Mouse (Mus musculus) cortical plate, adult 2 months (tissue): ENCODE data around the gene Crnn.

Source experiments
- CTCF ChIP-seq: fragments of 200-500 bp; IDR thresholded peaks from 2 replicates; pipeline ENCODE4 v1.5.1; 2011; ENCODE audit warnings: mild to moderate bottlenecking, control low read depth, low read length; ENCODE audit not compliant: insufficient read depth; ENCODE audit errors: extremely low read depth
- POLR2A ChIP-seq: fragments of 200-500 bp; IDR thresholded peaks from 2 replicates; pipeline ENCODE4 v1.6.1; 2011; ENCODE audit warnings: mild to moderate bottlenecking, low read length, control low read depth; ENCODE audit not compliant: insufficient read depth; ENCODE audit errors: extremely low read depth

DNA sequence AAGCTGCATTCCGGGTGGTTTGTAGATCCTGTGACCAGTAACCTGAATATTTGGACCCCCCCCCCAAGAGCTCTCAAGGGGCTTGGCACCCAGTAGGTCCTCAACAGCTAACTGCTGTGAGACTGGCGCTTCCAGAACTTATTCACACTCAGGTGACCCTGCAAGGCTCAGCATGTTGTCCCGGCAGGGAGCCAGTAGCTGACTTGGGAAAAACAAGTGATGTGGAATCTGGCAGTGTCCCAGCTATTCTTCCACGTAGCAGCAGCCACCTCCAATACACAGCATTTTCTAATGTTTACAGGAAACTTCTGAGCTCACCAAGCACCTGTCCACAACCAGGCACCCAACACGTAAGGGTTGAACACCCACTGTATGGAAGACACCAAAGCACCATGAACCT, 15.5 kb upstream of the Crnn start:
- no peak for TF ChIP-seq CTCF
- TF ChIP-seq POLR2A, result no peak
